Mouse (Mus musculus) intestine, embryonic 16.5 days (tissue): ENCODE data around the gene Fam243. TPM values are rescaled to one million over a fixed set of nuclear protein-coding genes. Genes with fewer than 3 reads are reported as not detected.

Experiments
- ATAC-seq: fragments of 200-750 bp; cut with Nextera tagmentation; 2 replicates; pipeline ENCODE4 v1.8.0; 2017; ENCODE audit warnings: moderate TSS enrichment, moderate library complexity
- H3K27ac ChIP-seq: fragments of 300-500 bp; sonication (generic); 2 replicates; pipeline ENCODE4 v1.5.1; 2014; ENCODE audit warnings: mild to moderate bottlenecking, low read length
- H3K27me3 ChIP-seq: fragments of 300-500 bp; sonication (generic); replicated peaks from 2 replicates; pipeline ENCODE4 v1.6.1; 2014; ENCODE audit warnings: low read length, control low read depth, mixed read lengths; ENCODE audit not compliant: control insufficient read depth, insufficient read depth
- H3K36me3 ChIP-seq: fragments of 300-500 bp; sonication (generic); 2 replicates; pipeline ENCODE4 v1.6.1; 2014; ENCODE audit warnings: low read length, control low read depth; ENCODE audit not compliant: control insufficient read depth, insufficient read depth
- H3K4me1 ChIP-seq: fragments of 300-500 bp; sonication (generic); 2 replicates; pipeline ENCODE4 v1.6.1; 2014; ENCODE audit warnings: low read length, control low read depth, mixed read lengths; ENCODE audit not compliant: control insufficient read depth, insufficient read depth
- H3K4me2 ChIP-seq: fragments of 300-500 bp; sonication (generic); 2 replicates; pipeline ENCODE4 v1.6.1; 2014; ENCODE audit warnings: low read depth, low read length, control low read depth
- H3K4me3 ChIP-seq: fragments of 300-500 bp; sonication (generic); 2 replicates; pipeline ENCODE4 v1.5.1; 2014; ENCODE audit warnings: mild to moderate bottlenecking, low read length
- H3K9ac ChIP-seq: fragments of 300-500 bp; sonication (generic); 2 replicates; pipeline ENCODE4 v1.6.1; 2014; ENCODE audit warnings: low read depth, low read length
- H3K9me3 ChIP-seq: fragments of 300-500 bp; sonication (generic); 2 replicates; pipeline ENCODE4 v1.6.1; 2016; ENCODE audit warnings: low read length, control low read depth; ENCODE audit not compliant: control insufficient read depth
- WGBS: fragments of 180-500 bp; shearing (Covaris S2); extraction: QIAGEN DNeasy Blood & Tissue Kit; methylation state at CpG from one replicate; pipeline ENCODE4 v1.1.7; 2014; 5-methylcytosine and 5-hydroxymethylcytosine counted together
- polyA plus RNA-seq: library from polyadenylated mRNA; unstranded; fragments of >200 nt; fragmentation: Nextera tagmentation; extraction: Ambion mirVana; gene quantifications from 2 replicates; pipeline ENCODE4 v1.2.1, GENCODE M21; 2015

The Fam243 gene
- polyA plus RNA-seq, 1 experiment from 2014 or later, result not detected

GRCm38 (mm10) chr16:92327911-92328310 is 6.7 kb upstream of the Fam243 start:
- no peaks in the 10 kb centered on the region for H3K27me3 ChIP-seq

GRCm38 (mm10) chr16:92325062-92325406 is 3.8 kb upstream of the Fam243 start:
- H3K4me1 ChIP-seq, result no peaks in the 10 kb centered on the region
- H3K9ac ChIP-seq, result no peak overlapping the region
- no peak overlapping the region for H3K4me2 ChIP-seq
- H3K27ac ChIP-seq, result no peak overlapping the region
- no peak for ATAC-seq
- H3K36me3 ChIP-seq, result no peaks in the 10 kb centered on the region
- no peaks in the 10 kb centered on the region for H3K27me3 ChIP-seq
- 50% methylated on average over 1 of the region's 1 CpGs for WGBS
- H3K9me3 ChIP-seq, result no peaks in the 10 kb centered on the region
- no peak overlapping the region for H3K4me3 ChIP-seq

More at GRCm38 (mm10) chr16:92327911-92328310, 6.7 kb upstream of the Fam243 start:
- Histone ChIP-seq H3K9me3 (no peaks in the 10 kb centered on the region), H3K4me1 (no peaks in the 10 kb centered on the region), H3K4me3 (no peak overlapping the region), H3K9ac (no peak overlapping the region), H3K36me3 (no peaks in the 10 kb centered on the region), H3K4me2 (no peak overlapping the region), H3K27ac (no peak overlapping the region)
- ATAC-seq, result no peak
- WGBS, result 83% methylated on average over 10 of the region's 10 CpGs

GRCm38 (mm10) chr16:92324309-92325061 is 3.2 kb upstream of the Fam243 start:
- no peaks in the 10 kb centered on the region for H3K4me1 ChIP-seq
- no peak overlapping the region for H3K4me2 ChIP-seq
- no peak overlapping the region for H3K27ac ChIP-seq
- ATAC-seq, result no peak
- H3K36me3 ChIP-seq, result no peaks in the 10 kb centered on the region
- no peaks in the 10 kb centered on the region for H3K27me3 ChIP-seq
- H3K4me3 ChIP-seq, result no peak overlapping the region
- no peak overlapping the region for H3K9ac ChIP-seq
- H3K9me3 ChIP-seq, result no peaks in the 10 kb centered on the region
- WGBS, result 47% methylated on average over 7 of the region's 7 CpGs

- H3K4me1 ChIP-seq, result 0 out of 2 replicates have a peak, but pooled peaks cover 4% of the 10 kb centered on the region
- H3K4me2 ChIP-seq, result no peak overlapping the region
- ATAC-seq, result no peak
- H3K27ac ChIP-seq, result no peak overlapping the region
- 81% methylated on average over 3 of the region's 3 CpGs for WGBS
- H3K4me3 ChIP-seq, result no peak overlapping the region
- no peaks in the 10 kb centered on the region for H3K9me3 ChIP-seq
- no peak overlapping the region for H3K9ac ChIP-seq
- no peaks in the 10 kb centered on the region for H3K36me3 ChIP-seq
- H3K27me3 ChIP-seq, result no peaks in the 10 kb centered on the region
These were observed 880 bp downstream of the Fam243 start for GRCm38 (mm10) chr16:92320361-92320760.

- no peak overlapping the region for H3K27ac ChIP-seq
- no peaks in the 10 kb centered on the region for H3K36me3 ChIP-seq
- peaks cover 4% of the 10 kb centered on the region; the same call in 1 of the 2 replicates for H3K4me1 ChIP-seq
- H3K4me2 ChIP-seq, result no peak overlapping the region
- no peak for ATAC-seq
- no peaks in the 10 kb centered on the region for H3K27me3 ChIP-seq
- no peak overlapping the region for H3K4me3 ChIP-seq
- H3K9me3 ChIP-seq, result no peaks in the 10 kb centered on the region
- H3K9ac ChIP-seq, result no peak overlapping the region
- 70% methylated on average over 20 of the region's 20 CpGs for WGBS
These were observed 1.7 kb downstream of the Fam243 start for GRCm38 (mm10) chr16:92319353-92320109.

- H3K4me1 ChIP-seq, result peaks cover 6% of the 10 kb centered on the region; the same call in 1 of the 2 replicates
These were observed 5.0 kb downstream of the Fam243 start for GRCm38 (mm10) chr16:92316049-92316738.

GRCm38 (mm10) chr16:92313953-92314741 is 7.1 kb downstream of the Fam243 start:
- Histone ChIP-seq H3K27ac (no peak overlapping the region), H3K4me2 (no peak overlapping the region), H3K4me3 (no peak overlapping the region), H3K9me3 (no peaks in the 10 kb centered on the region), H3K27me3 (no peaks in the 10 kb centered on the region), H3K4me1 (peaks cover 6% of the 10 kb centered on the region; the same call in 1 of the 2 replicates), H3K36me3 (no peaks in the 10 kb centered on the region), H3K9ac (no peak overlapping the region)
- WGBS, result 52% methylated on average over 13 of the region's 13 CpGs
- peak; percentile 51 for ATAC-seq

More at GRCm38 (mm10) chr16:92316049-92316738, 5.0 kb downstream of the Fam243 start:
- peak; percentile 73 for ATAC-seq
- Histone ChIP-seq H3K4me3 (no peak overlapping the region), H3K36me3 (no peaks in the 10 kb centered on the region), H3K9me3 (no peaks in the 10 kb centered on the region), H3K4me2 (no peak overlapping the region), H3K27me3 (no peaks in the 10 kb centered on the region), H3K27ac (no peak overlapping the region), H3K9ac (no peak overlapping the region)
- 64% methylated on average over 7 of the region's 7 CpGs for WGBS

GRCm38 (mm10) chr16:92309126-92309525 is 12.1 kb downstream of the Fam243 start:
- 53% methylated on average over 4 of the region's 4 CpGs for WGBS
- Histone ChIP-seq H3K36me3 (no peaks in the 10 kb centered on the region), H3K4me1 (no peaks in the 10 kb centered on the region), H3K4me2 (no peak overlapping the region), H3K9ac (no peak overlapping the region), H3K9me3 (no peaks in the 10 kb centered on the region), H3K27me3 (no peaks in the 10 kb centered on the region), H3K4me3 (no peak overlapping the region), H3K27ac (no peak overlapping the region)
- no peak for ATAC-seq
